Mouse (Mus musculus): ENCODE measurements at regions not wholly inside any gene's neighbourhood (a gene's known extent, or its start where the extent isn't known, plus 50 kb on each side); places are given as distances from the start of the nearest gene placed in this dataset.
A peak's percentile ranks its signal among the peaks of the same experiment; 100 is the strongest.

DNA sequence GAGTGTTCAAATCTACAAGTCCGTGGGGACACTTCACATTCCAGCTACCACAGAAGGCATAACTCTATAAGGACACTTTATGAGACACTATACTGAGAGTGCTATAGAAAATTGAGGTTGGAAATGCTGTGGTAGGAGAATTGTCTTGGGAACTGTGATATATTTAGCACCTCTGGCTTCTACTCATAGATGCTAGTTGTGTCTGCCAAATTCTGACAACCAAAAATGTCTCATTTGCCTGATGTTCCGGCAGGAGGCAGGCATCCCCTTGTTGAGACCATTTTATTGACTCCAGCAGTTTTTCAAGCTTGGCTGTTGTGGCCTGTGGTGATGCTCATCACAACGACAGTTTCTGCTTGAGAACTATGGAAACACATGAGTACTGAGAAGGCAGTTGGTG is 387.9 kb downstream of the Etnk1 start:
- DNase-seq, result no peak

DNA sequence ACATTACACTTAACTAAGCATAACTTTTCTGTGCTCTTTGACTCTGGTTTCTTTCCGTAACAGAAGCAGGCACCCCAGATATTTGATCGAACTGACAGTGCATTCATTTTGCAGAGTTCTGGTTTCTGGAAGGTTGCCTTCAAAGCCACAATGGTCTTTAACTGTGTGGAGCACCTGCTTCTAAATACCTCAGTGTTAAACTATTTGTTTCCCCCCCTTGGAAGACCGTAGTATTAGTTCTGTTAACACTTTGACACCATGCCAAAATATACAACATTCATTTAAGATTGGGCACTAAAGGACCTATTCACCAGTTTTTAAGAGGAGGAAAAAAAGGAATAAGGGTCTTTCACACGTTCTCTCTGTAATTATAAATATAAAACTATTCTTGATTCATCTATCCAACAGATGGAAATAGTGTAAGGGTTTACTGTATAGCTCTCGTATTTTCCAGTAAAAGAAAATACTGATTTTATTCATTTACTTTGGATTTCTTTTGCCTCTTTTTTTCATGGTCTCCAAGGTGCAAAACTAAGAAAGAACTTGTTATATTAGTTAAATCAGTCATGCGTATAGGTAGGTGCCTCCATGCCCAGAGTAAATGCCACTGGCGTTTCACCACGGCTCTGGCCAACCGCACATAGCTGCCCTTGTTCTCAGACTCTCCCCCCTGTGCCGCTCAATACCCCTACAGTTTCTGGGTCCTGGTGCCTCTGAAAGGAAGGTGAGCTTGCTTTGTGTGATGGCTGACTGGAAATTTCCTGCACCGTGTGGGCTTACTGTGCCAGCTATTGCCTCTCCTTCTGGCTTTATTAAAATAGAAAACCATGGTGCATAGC is 391.2 kb downstream of the Etnk1 start:
- no peak for DNase-seq

DNA sequence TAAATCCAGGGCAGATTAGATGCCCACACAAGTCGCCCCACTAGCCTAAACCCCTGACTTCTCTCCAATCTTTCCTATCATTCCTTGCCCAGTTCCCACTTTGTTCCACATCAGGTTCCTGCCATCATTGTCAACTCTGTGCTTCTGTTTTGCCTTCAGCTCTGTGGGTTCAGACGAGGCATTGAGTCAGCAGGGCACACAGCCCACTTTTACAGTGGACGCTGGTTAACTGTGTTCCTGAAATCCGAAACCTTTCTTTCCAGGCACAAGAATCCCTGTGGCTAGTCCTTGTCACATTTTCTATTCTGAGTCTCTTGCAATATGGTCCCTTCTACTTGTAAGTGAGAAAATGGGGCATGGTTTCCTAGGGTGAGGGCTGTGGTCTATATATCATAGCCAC is 392.3 kb downstream of the Etnk1 start:
- DNase-seq, result no peak

DNA sequence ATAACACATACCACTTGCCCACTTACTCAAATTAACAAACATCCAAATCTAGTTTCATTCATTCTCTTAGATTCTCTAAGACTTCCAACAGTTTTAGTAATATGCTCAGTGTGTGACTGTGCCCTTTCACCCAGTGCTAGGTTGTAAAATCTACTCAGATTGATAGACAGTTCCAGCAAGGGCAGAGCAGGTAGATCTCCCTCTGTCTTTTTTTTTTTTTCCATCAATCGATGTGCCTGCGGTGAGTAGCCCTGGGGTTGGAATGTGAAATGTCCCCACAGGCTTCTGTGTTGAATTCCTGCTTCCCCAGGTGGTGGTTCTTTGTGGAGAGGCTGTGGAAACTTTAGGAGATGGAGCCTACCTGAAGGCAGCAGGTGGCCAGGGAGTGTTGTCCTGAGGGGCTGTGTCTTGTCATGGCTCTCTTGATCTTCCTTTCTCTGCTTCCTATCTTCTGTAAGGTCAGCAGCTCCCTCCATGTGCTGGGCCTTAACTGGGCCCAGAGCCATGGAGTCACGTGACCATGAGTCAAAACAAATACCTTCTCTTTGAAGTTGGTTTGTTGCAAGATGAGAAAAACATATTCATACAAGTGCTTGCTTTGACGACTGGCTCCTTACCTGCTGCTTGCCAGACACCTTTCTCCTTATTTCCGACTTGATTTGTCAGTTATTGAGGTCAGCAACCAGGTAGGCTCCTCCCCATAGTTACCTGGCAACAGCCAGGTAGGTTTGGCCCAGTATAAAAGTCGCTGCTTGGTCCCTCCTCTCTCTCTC is 394.5 kb downstream of the Etnk1 start:
- DNase-seq, result no peak

DNA sequence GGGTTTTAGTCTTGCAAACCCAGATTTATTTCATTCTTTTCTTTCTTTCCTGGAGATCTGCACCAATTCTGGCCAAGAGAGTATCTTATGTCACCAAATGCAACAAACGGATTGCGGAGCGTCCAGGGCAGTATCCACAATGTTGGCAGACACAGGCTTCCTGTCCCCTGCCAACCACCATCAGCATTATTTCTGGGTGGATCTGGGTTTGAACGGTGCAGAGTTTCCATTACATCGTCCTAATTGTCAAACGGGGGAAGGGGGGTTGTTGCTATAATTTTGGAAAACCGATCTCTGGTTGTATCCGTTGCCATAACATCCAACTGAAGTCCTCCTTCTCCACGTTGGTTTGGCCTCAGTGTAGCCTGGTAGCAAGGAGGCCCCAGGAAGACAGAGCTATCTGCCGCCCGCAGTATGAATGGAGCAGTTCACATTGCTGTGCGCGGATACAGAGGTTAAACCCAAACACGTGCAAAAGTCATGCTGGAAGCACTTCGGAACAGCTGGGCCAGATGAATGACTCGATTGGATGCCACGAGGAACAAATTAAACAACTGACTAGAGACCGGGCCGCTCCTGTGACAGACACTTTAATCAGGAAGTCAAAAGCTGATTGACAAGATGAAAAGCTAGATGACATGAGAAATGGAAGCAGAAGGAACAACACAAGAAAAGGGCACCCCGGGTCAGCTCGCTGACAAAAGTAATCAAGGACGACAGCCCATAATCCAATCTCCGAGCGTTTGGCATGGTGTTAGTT is 404.5 kb downstream of the Etnk1 start:
- no peak for DNase-seq

DNA sequence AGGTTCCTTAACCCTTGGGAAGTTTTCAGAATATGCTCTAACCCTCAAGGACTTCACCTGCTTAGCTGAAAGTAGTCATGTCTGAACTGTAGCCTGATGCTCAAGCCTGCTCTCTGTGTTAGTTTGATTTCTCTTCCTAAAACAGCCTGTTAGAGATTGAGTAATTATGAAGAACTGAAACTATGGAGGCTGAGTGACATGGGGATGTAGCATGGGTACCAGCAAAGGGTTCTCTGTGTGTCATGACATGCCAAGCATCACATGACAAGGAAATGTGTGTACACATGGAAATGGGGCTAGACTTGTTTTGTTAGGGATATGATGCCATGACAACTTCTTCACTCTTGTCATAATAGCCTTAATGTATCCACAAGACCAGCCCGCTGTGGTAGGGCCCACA is 412.2 kb downstream of the Etnk1 start:
- DNase-seq, result no peak

DNA sequence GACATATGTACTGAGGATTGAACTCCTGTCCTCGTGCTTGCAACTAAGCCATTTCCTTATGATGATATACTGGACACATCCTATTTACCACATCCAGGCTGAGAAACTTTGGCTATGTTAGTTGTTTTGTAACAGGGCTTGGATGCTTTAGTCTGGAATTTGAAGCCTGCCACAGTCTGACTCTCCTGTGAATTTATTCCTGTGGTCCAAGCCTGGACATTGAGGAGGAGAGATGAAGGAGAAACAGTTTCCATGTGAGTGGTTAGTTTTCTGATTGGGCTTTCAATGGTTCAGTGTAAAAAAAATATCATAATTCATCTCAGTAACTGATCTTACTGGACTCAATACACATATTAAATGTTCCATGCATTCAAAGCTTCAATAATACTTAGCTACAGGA is 422.6 kb downstream of the Etnk1 start:
- no peak for DNase-seq

DNA sequence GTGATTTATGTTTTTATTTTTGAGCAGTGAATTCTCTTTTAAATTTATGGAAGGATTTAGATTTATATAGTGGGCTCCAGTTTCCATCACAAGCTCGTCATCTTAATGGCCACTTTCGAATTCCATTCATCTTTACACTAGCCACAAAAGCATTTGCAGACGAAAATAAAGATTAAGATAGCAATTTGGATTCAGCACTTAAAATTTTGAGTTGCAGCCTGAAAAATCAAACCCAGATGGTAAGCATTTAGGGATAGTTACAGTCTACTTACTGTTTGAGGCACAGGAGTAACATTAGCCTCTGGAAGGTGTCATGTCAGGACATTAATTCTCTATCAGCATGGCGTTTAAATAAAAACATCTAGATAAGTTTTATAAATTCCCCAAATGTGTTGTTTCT is 423.2 kb downstream of the Etnk1 start:
- no peak for DNase-seq

DNA sequence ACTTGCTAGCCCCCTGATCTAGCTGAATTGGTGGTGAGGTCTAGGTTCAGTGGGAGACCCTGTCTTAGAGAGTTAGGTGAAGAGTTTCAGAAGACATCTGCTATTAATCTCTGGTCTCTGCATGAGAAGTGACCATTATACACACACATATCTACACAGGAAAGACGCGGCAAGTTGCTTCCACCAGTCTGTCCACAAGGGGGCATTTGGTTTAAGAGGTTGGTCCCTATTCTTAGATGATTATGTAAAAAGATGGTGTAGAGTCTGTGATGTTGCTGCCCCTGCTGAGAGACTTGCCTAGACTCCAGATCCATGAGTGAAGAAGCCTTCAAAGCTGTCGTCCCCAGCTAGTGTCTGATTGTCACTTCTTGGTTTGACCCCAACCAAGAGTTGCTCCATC is 425.5 kb downstream of the Etnk1 start:
- DNase-seq, result no peak

DNA sequence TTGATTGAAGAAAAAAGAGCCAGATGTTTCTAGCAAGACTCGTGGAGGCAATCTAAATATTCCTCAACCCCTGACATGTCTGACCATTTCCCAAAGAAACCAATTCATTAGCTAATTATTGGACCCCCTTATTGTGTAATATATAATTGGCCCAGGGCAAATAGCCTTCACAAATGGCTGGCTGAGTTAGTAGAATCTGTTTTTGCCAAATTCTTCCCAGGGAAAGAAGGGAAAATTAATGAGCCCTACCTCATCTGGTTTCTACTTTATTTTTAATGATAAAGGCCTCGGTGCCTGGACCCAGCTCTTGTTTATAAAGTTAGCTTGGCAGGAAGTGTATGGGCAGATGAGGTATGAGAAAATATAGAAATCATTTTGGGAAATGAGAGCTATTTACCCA is 428.5 kb downstream of the Etnk1 start:
- no peak for DNase-seq

DNA sequence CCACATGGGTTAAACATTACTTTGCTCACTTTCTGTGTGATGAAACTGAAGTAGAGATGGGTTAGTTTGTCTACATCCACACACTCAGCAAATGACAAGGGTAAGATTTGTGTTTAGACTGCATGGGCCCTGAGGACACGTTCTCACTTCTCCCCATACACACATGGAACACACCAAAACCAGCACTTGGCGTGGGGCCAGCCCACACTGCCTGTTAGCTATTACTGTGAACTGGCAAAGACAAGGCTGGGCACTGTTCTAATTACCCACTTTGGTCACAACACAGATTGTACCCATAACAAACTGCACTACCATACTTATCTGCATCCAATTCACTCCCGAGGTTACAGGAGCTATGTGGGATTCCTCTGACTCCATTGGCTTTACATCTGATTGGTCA is 430.4 kb downstream of the Etnk1 start:
- peak in 1 of 2 experiments; percentile 17 for DNase-seq

DNA sequence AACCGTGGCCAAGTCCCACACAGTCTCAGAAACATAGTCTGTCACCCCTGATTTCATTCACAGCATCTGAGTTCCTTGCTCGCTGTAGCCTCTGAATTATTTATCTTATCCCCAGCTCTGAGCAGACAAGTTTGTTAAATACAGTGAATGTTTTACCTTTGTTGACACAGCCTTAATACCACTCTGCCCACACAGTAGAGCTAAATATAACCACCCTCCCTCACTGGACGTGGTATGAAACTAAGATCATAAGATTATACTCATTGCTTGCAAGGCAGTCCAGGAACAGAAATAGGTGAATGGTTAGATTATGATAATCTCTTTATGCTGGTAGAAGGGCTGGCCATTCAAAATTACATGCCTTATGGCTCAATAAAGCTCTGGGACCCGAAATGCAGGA is 431.9 kb downstream of the Etnk1 start:
- no peak for DNase-seq

DNA sequence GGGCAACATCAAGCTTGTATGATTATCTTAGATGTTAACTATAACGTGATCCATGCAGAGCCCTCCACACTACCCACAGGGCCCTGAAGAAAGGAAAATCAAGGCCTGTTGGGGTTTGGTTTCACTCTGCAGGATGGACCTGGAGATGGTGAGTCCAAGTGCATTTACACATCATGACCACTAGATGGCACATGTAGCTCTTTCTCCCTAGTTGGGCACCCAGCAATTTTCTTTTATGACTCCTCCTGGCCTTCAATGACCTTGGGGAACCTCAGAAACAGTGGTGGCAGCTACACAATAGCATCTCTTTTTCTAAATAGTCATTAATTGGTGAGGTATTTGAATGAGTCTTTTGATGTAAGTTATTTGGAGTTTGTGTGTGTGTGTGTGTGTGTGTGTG is 442.1 kb downstream of the Etnk1 start:
- DNase-seq, result peak; percentile 21 to 23

DNA sequence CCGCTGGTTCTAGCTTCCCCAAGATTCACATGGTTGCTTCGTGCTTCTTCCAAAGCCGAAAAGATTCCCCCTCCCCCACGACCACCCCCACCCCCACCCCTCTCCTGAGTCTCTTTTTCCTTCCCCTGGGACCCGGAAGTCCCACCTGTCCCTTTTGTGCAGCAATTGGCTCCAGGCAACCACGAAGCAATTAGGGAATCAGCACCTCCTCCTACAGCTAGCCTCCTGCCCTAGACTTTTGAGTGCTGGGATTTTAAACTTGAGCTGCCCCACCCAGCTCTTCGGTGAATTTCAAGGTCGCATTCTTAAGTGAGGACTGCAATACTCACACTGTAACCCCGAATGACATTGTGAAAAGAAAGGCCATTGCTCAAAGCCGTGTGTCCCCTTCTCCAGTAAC is 445.9 kb downstream of the Etnk1 start:
- no peak for DNase-seq

DNA sequence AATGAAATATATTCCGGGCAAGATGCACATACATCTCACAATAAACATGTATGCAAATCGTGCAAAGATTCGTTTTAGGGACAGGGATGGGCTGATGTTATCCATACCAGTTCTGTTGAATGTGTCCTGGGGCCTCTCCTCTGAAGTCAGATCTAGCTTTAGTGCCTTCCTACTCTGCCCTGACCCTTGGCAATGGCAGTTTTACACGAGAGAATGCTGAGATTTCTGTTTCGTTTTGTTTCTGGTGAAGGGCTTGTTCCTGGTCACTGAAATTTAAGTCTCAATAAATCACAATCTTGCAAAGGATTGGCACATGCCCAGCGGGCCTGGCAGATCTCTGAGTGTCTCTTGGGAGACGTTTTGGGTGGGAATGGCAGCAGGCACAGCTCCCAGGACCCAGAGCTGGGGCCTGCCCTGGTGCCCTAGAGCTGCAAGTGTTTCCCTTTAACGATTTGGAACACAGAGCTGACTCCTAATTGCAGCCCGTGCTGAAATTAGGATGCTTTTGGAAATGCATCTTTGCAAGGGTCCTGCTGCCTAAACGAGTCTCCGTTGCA is 447.5 kb downstream of the Etnk1 start:
- DNase-seq, result no peak

DNA sequence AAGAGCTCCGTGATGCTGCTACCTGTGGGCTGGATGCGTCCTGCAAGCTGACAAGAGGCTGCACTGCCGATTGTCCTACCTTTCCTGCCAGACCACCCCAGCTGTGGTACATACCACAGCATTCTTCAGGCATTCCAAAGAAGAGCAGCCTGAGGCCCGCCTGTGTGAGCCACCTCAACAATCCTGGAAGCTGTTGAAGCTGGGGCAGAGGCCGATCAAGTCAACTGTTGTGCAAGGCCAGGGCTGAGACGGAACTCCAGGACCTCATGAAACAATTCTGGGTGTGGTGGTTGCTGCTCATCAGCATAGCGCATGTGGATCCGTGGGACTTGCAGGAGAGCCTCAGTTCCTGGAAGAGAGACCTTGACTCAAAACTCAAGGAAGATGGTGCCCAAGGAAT is 448.3 kb downstream of the Etnk1 start:
- no peak for DNase-seq

DNA sequence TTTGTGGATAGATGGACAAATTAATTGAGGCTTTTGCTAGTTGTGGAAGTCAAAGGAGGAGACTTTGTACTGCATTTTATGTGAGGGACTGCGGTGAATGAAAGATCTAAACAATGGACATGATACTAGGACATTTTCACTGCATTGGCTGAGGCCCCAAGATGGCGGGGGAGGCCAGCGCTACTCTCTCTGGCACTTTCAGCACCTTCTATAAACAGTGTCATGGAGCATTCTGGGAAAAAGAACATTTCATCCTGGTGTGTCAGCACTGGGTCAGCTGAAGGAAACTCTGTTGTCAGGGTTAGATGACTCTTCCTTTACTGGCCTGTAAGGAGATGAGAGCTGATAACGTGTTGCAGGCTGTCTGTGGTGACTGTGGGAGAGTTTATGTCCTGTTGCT is 449.4 kb downstream of the Etnk1 start:
- DNase-seq, result no peak

DNA sequence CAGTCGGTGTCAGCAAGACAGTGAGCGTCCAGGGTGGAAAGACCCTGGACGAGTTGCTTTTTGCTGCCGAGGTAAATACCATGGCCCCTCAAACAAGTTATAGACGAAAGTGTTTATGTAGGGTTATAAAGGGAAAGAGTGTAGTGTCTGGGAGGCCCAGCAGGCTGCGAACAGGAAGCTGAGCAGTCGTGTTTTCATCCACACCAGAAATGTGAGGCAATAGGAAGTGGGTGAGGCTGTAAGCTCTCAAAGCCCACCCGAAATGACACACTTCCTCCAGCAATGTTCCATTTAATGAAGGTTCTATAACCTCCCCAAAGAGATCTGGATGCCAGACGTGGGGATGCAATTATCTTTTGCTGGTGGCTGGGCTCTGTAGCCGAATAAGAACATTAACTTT is 451.5 kb downstream of the Etnk1 start:
- no peak for DNase-seq

DNA sequence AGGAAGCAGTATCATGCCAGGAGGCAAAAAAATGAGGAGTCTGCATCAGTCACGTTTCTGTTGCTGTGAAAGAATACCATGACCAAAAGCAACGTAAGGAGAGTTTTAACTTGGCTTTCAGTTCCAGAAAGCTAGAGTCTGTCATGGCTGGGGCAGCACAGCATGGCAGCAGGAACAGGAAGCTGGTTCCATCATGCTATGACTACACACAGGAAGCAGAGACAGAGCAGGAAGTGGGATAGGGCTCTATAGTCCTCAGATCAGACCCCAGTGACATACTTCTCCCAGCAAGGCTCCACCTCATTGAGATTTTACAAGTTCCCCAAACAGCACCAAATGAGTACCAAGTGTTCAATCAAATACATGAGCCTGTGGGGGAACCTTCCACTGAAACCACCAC is 453.6 kb downstream of the Etnk1 start:
- DNase-seq, result no peak

DNA sequence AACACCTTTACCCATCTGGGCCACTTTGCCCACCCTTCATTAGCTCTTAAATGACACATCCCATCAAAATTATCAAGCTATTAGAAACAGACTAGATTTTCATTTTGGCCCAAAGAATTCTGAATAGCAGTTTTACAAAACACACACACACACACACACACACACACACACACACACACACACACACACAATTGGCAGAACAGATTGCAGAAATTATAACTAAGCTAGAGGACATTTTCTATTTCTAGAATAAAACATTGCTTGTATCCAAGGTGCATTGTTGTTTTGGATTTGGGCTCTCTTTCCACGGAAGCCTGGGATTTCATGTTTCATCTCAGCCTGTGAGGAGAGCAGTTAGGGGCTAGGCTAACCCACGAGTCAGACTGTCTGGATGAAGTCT is 455.1 kb downstream of the Etnk1 start:
- no peak for DNase-seq

DNA sequence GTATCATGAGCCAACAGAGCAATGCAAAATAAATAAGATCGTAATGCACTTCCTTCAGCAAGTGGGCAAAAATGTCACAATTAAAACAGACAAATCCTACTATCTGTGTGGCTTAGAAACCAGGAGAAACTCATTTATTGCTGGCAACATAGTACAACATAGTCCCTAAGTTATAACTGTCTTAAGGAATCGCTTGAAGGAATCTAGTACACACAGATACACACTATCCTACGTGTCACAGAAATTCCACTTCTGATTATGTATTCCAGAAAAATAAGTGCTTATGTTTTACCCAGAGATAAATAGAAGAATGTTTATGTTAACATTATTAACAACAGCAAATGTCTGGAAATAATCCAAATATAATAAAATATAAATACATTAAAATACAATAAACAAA is 457.9 kb downstream of the Etnk1 start:
- DNase-seq, result no peak

DNA sequence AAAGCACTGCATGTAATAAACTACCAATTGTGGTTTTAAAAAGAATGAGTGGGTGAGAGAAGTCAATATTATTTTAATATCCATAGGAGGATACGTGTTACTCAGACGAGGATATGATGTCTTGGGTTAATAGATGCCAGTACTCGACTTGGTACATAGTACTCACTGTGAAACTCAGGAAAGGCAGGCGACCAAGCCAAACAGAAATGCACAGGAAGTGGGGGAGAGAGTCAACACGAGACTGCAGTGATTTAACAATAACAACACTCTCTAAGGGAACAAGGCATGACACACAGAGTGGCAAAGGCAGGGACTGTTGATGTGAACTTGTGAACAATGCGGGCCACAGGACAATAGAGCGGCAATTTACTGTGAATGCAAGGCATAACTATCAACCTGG is 464.6 kb downstream of the Etnk1 start:
- peak in 1 of 2 experiments; percentile 4 for DNase-seq

DNA sequence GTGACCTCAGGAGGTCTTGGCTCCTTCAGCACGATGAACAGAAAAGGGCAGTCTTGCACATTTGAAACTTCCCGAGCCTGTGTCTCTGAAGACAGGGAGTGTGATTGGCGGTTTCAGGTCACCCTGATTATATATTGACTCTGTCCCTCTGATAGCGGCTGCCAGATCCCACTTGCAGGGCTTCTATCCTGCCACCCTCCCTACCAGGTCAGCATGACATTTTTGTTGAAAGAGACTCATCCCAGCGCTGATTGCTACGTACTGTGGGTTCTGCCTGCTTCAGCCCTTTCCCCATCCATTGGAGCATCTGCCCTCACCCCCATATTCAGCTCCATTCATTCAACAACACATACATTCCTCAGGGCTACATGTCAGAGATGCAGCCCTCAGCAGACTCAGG is 466.7 kb downstream of the Etnk1 start:
- DNase-seq, result peak; percentile 4 to 7

Data from kidney, postnatal 36 days (tissue).